8 mouse cellular contexts compared by ENCODE assay signal in the genomic region with DNA sequence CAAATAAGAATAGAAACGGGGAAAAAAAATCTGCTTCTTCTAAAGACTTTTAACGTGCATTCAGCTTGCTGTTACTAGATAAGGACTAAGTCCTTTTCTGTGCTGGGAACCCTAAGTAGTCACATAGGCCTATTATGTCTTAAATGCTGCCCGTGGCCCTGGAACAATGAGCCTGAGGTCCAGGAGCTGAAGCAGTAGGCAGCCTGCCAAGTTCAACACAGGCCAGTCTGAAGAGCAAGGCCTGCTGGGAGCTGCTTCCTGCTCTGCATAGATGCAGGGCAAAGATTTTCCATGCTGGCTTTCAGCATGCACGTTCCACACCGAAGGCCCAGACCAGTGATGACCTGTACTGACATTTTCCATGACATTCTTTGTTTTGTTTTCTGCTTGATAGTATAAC.
DNase-seq lines count a peak whose midpoint lies in the region; ATAC-seq lines count a peak whose summit lies in the region.

No protein-coding gene starts in this region.

- H3K9me3 ChIP-seq in forebrain, embryonic 13.5 days (replicated peaks) = no peaks in the 10 kb centered on the region
- no peaks in the 10 kb centered on the region for H3K9me3 ChIP-seq in heart, embryonic 14.5 days (ENCODE audit: control insufficient read depth, low read length)
- no peaks in the 10 kb centered on the region for H3K9me3 ChIP-seq in kidney, embryonic 16.5 days (ENCODE audit: low read length)
- no peaks in the 10 kb centered on the region for H3K9me3 ChIP-seq in limb, embryonic 15.5 days

- H3K27ac ChIP-seq in forebrain, embryonic 13.5 days = peak overlapping the region; percentile 31; the same call in 1 of the 2 replicates
- H3K27ac ChIP-seq in heart, embryonic 14.5 days (replicated peaks in 1 of 2; ENCODE audit: control insufficient read depth in 1 of 2, insufficient read depth in 1 of 2, low read depth in 2 of 2, low read length in 2 of 2) = peak overlapping the region; percentile 50 to 83
- H3K27ac ChIP-seq in kidney, embryonic 16.5 days (ENCODE audit: low read length) = peak overlapping the region; percentile 77
- peak overlapping the region; percentile 62 for H3K27ac ChIP-seq in limb, embryonic 15.5 days

- no peaks in the 10 kb centered on the region for H3K27me3 ChIP-seq in forebrain, embryonic 13.5 days
- H3K27me3 ChIP-seq in heart, embryonic 14.5 days (ENCODE audit: control insufficient read depth, insufficient read depth, low read length) = no peaks in the 10 kb centered on the region
- H3K27me3 ChIP-seq in kidney, embryonic 16.5 days (ENCODE audit: insufficient read depth, low read length) = no peaks in the 10 kb centered on the region
- H3K27me3 ChIP-seq in limb, embryonic 15.5 days = no peaks in the 10 kb centered on the region

- H3K9ac ChIP-seq in forebrain, embryonic 13.5 days = no peak overlapping the region
- H3K9ac ChIP-seq in heart, embryonic 14.5 days (ENCODE audit: low read length) = no peak overlapping the region
- H3K9ac ChIP-seq in kidney, embryonic 16.5 days (replicated peaks; ENCODE audit: low read length) = no peak overlapping the region
- H3K9ac ChIP-seq in limb, embryonic 15.5 days = no peak overlapping the region

- no peak overlapping the region for H3K4me3 ChIP-seq in forebrain, embryonic 13.5 days
- H3K4me3 ChIP-seq in heart, embryonic 14.5 days (ENCODE audit: control insufficient read depth in 1 of 2, insufficient read depth in 1 of 2, low read depth in 1 of 2, low read length in 2 of 2) = no peak overlapping the region
- H3K4me3 ChIP-seq in kidney, embryonic 16.5 days (ENCODE audit: low read length) = no peak overlapping the region
- no peak overlapping the region for H3K4me3 ChIP-seq in limb, embryonic 15.5 days

- no peaks in the 10 kb centered on the region for H3K36me3 ChIP-seq in forebrain, embryonic 13.5 days (ENCODE audit: poor library complexity, severe bottlenecking)
- H3K36me3 ChIP-seq in heart, embryonic 14.5 days (ENCODE audit: control insufficient read depth, insufficient read depth, low read length) = no peaks in the 10 kb centered on the region
- H3K36me3 ChIP-seq in kidney, embryonic 16.5 days (ENCODE audit: insufficient read depth, low read length) = no peaks in the 10 kb centered on the region
- no peaks in the 10 kb centered on the region for H3K36me3 ChIP-seq in limb, embryonic 15.5 days

- WGBS in forebrain, embryonic 13.5 days = 10% methylated on average over 5 of the region's 5 CpGs
- WGBS in heart, embryonic 14.5 days = 10% methylated on average over 5 of the region's 5 CpGs
- 27% methylated on average over 5 of the region's 5 CpGs for WGBS in kidney, embryonic 16.5 days
- 29% methylated on average over 5 of the region's 5 CpGs for WGBS in limb, embryonic 15.5 days

- peak; percentile 87 for ATAC-seq in forebrain, embryonic 13.5 days
- peak; percentile 95 for ATAC-seq in heart, embryonic 14.5 days (ENCODE audit: insufficient number of reproducible peaks, insufficient read depth, low FRiP score, low read depth)
- ATAC-seq in kidney, embryonic 16.5 days (ENCODE audit: low FRiP score, low TSS enrichment) = peak; percentile 94
- ATAC-seq in limb, embryonic 15.5 days (ENCODE audit: insufficient number of reproducible peaks, low FRiP score, low TSS enrichment, low read depth) = no peak

- peaks cover 28% of the 10 kb centered on the region for H3K4me1 ChIP-seq in forebrain, embryonic 13.5 days
- H3K4me1 ChIP-seq in heart, embryonic 14.5 days (ENCODE audit: control insufficient read depth in 2 of 2, insufficient read depth in 2 of 2, low read length in 2 of 2) = peaks cover 3 to 13% of the 10 kb centered on the region in 2 experiments
- peaks cover 17% of the 10 kb centered on the region for H3K4me1 ChIP-seq in kidney, embryonic 16.5 days (ENCODE audit: insufficient read depth, low read length)
- peaks cover 13% of the 10 kb centered on the region for H3K4me1 ChIP-seq in limb, embryonic 15.5 days

- peak; percentile 14 to 15 for DNase-seq in spleen, postnatal 36 days (ENCODE audit: low spot score in 2 of 2)
- no peak for DNase-seq in spleen, postnatal 4 days (ENCODE audit: low spot score in 2 of 2)
- peak; percentile 26 for DNase-seq in neural tube, embryonic 10.5 days (ENCODE audit: extremely low spot score, low spot score)
- DNase-seq in urinary bladder, postnatal 25 days (ENCODE audit: low spot score) = peak; percentile 43

- H3K4me2 ChIP-seq in forebrain, embryonic 13.5 days = no peak overlapping the region
- no peak overlapping the region for H3K4me2 ChIP-seq in heart, embryonic 14.5 days (ENCODE audit: low read length)
- no peak overlapping the region for H3K4me2 ChIP-seq in kidney, embryonic 16.5 days (replicated peaks; ENCODE audit: low read depth, low read length)
- no peak overlapping the region for H3K4me2 ChIP-seq in limb, embryonic 15.5 days

Comparison
In these comparisons a context has a peak if more than half of its experiments do, and no peak if none do; other contexts are left out.
1. DNase-seq: peak in spleen, postnatal 36 days (2 of 2), neural tube, embryonic 10.5 days (single experiment) and urinary bladder, postnatal 25 days (single experiment); none in spleen, postnatal 4 days (0 of 2).
2. Peak in every context shown above with its lines, with median percentiles within 50 percentile points of each other: H3K27ac ChIP-seq.